Mouse (Mus musculus): ENCODE data around the gene Tulp4.
"Not testable (repeated sequence)": the region's sequence is repeated elsewhere in the genome, so short reads cannot be mapped to it uniquely, and the experiment has no call there.

GRCm38 (mm10) chr17:6293882-6294281 is 187.6 kb downstream of the Tulp4 start:
- not testable (repeated sequence) for TF ChIP-seq CTCF, EP300 (IDR thresholded peaks at IDR 0.05; ENCODE audit: low read depth)

Measured in liver, postnatal 0 days (tissue).